Mouse (Mus musculus): ENCODE data around the gene Ubiad1.

- no peak for TF ChIP-seq POLR2A (IDR thresholded peaks at IDR 0.05; ENCODE audit: borderline replicate concordance, extremely low read depth, insufficient read depth, insufficient read length, poor library complexity, severe bottlenecking)
- TF ChIP-seq CTCF (IDR thresholded peaks at IDR 0.05; ENCODE audit: borderline replicate concordance, extremely low read depth, insufficient read depth, insufficient read length), result no peak
Measured at GRCm38 (mm10) chr4:148430880-148431519, 13.6 kb downstream of the Ubiad1 start.
